Mouse (Mus musculus) hindbrain, postnatal 0 days (tissue): ENCODE measurements around the gene Rab30. TPM values are rescaled to one million over a fixed set of nuclear protein-coding genes. Genes with fewer than 3 reads are reported as not detected.
"Not testable (repeated sequence)": the region's sequence is repeated elsewhere in the genome, so short reads cannot be mapped to it uniquely, and the experiment has no call there.

Experiments used
- ATAC-seq: fragments of 200-750 bp; cut with Nextera tagmentation; 2 replicates; pipeline ENCODE4 v1.8.0; 2017; ENCODE audit warnings: mild to moderate bottlenecking, moderate TSS enrichment, moderate library complexity
- DNase-seq: peaks from one replicate; pipeline ENCODE4 v3.0.0-alpha.2; 2015; ENCODE audit warnings: low spot score
- H3K27ac ChIP-seq: fragments of 300-500 bp; sonication (generic); 2 replicates; pipeline ENCODE4 v1.5.1; 2014; ENCODE audit warnings: mild to moderate bottlenecking
- H3K27me3 ChIP-seq: fragments of 300-500 bp; sonication (generic); 2 replicates; pipeline ENCODE4 v1.6.1; 2014; ENCODE audit warnings: low read length, mixed read lengths; ENCODE audit not compliant: insufficient read depth
- H3K36me3 ChIP-seq: fragments of 300-500 bp; sonication (generic); 2 replicates; pipeline ENCODE4 v1.6.1; 2014; ENCODE audit warnings: low read length, mixed read lengths; ENCODE audit not compliant: insufficient read depth
- H3K4me1 ChIP-seq: fragments of 300-500 bp; sonication (generic); 2 replicates; pipeline ENCODE4 v1.6.1; 2014; ENCODE audit warnings: antibody characterized with exemption, low read length, mixed read lengths; ENCODE audit not compliant: insufficient read depth
- H3K4me2 ChIP-seq: fragments of 300-500 bp; sonication (generic); 2 replicates; pipeline ENCODE4 v1.6.1; 2014; ENCODE audit warnings: low read depth, mild to moderate bottlenecking, low read length, moderate library complexity, mixed read lengths
- H3K4me3 ChIP-seq: fragments of 300-500 bp; sonication (generic); 2 replicates; pipeline ENCODE4 v1.5.1; 2014; ENCODE audit warnings: low read length
- H3K9ac ChIP-seq: fragments of 300-500 bp; sonication (generic); replicated peaks from 2 replicates; pipeline ENCODE4 v1.6.1; 2014; ENCODE audit warnings: mild to moderate bottlenecking, low read length, moderate library complexity, mixed read lengths
- H3K9me3 ChIP-seq: fragments of 300-500 bp; sonication (generic); 2 replicates; pipeline ENCODE4 v1.6.1; 2016; ENCODE audit warnings: low read length, mixed read lengths
- CTCF ChIP-seq: IDR thresholded peaks from 2 replicates; pipeline ENCODE4 v1.5.1; 2016; ENCODE audit warnings: antibody characterized with exemption, control low read depth, low read depth
- WGBS: fragments of 180-500 bp; shearing (Covaris S2); extraction: QIAGEN DNeasy Blood & Tissue Kit; methylation state at CpG from one replicate; pipeline ENCODE4 v1.1.7; 2014; 5-methylcytosine and 5-hydroxymethylcytosine counted together
- polyA plus RNA-seq: library from polyadenylated mRNA; unstranded; fragments of >200 nt; fragmentation: Nextera tagmentation; extraction: Ambion mirVana; gene quantifications from 2 replicates; pipeline ENCODE4 v1.2.1, GENCODE M21; 2015
- total RNA-seq: library from RNA; depleted of rRNA; stranded (reverse); fragments of >200 nt; gene quantifications from 2 replicates; pipeline ENCODE4 v1.2.3, GENCODE M21; 2014

The Rab30 gene
- total and polyA plus RNA-seq, 2 experiments from 2014 or later: 21.8 to 33.2 TPM

GRCm38 (mm10) chr7:92766096-92767090 is 25.0 kb downstream of the Rab30 start:
- H3K4me3 ChIP-seq: no peak overlapping the region
- no peak for ATAC-seq
- H3K9ac ChIP-seq: no peak overlapping the region
- WGBS: 55% methylated on average over 9 of the region's 9 CpGs
- H3K9me3 ChIP-seq: no peaks in the 10 kb centered on the region
- H3K27me3 ChIP-seq: no peaks in the 10 kb centered on the region
- no peak for TF ChIP-seq CTCF
- no peak overlapping the region for H3K27ac ChIP-seq
- no peak overlapping the region for H3K4me2 ChIP-seq
- no peaks in the 10 kb centered on the region for H3K36me3 ChIP-seq
- no peak for DNase-seq
- no peaks in the 10 kb centered on the region for H3K4me1 ChIP-seq

DNA sequence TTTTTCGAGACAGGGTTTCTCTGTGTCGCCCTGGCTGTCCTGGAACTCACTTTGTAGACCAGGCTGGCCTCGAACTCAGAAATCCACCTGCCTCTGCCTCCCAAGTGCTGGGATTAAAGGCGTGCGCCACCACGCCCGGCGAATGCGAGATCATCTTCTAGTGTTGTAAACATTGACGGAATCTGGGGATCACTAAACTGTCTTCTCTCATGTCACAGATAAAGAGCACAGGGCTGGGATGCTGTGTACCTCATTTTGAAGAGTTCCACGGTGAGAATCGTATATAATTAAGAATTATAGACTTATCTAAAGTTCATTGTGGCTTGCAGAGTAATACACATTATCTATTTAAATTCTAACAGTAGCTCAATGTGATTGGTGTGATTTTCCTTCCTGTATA is 26.7 kb downstream of the Rab30 start:
- not testable (repeated sequence) for DNase-seq, ATAC-seq, H3K27me3 ChIP-seq, H3K9me3 ChIP-seq, H3K4me2 ChIP-seq, H3K9ac ChIP-seq, H3K4me1 ChIP-seq, H3K4me3 ChIP-seq, H3K27ac ChIP-seq, H3K36me3 ChIP-seq
- 95% methylated on average over 12 of the region's 12 CpGs for WGBS

GRCm38 (mm10) chr7:92768859-92769258 is 27.5 kb downstream of the Rab30 start:
- no peak overlapping the region for H3K27ac ChIP-seq
- no peak overlapping the region for H3K4me2 ChIP-seq
- DNase-seq (no peak), ATAC-seq (no peak)
- no peak for TF ChIP-seq CTCF
- H3K36me3 ChIP-seq: no peaks in the 10 kb centered on the region
- no peak overlapping the region for H3K4me3 ChIP-seq
- no peaks in the 10 kb centered on the region for H3K4me1 ChIP-seq
- WGBS: 72% methylated on average over 7 of the region's 7 CpGs
- H3K9me3 ChIP-seq: no peaks in the 10 kb centered on the region
- no peak overlapping the region for H3K9ac ChIP-seq
- no peaks in the 10 kb centered on the region for H3K27me3 ChIP-seq

- no peaks in the 10 kb centered on the region for H3K9me3 ChIP-seq
- no peak overlapping the region for H3K4me3 ChIP-seq
- H3K36me3 ChIP-seq: no peaks in the 10 kb centered on the region
- ATAC-seq (no peak), DNase-seq (no peak)
- H3K9ac ChIP-seq: no peak overlapping the region
- H3K4me2 ChIP-seq: no peak overlapping the region
- H3K27me3 ChIP-seq: no peaks in the 10 kb centered on the region
- 91% methylated on average over 3 of the region's 3 CpGs for WGBS
- no peak overlapping the region for H3K27ac ChIP-seq
- no peak for TF ChIP-seq CTCF
- H3K4me1 ChIP-seq: peaks cover 11% of the 10 kb centered on the region; the same call in 1 of the 2 replicates
These were observed 31.6 kb downstream of the Rab30 start for GRCm38 (mm10) chr7:92773006-92773405.

GRCm38 (mm10) chr7:92773596-92773995 is 32.2 kb downstream of the Rab30 start:
- Histone ChIP-seq H3K9me3 (no peaks in the 10 kb centered on the region), H3K4me2 (no peak overlapping the region), H3K36me3 (no peaks in the 10 kb centered on the region), H3K9ac (no peak overlapping the region), H3K27me3 (no peaks in the 10 kb centered on the region), H3K4me1 (peaks cover 11% of the 10 kb centered on the region; the same call in 1 of the 2 replicates), H3K27ac (no peak overlapping the region), H3K4me3 (no peak overlapping the region)
- TF ChIP-seq CTCF: no peak
- ATAC-seq (no peak), DNase-seq (no peak)
- 92% methylated on average over 3 of the region's 3 CpGs for WGBS

DNA sequence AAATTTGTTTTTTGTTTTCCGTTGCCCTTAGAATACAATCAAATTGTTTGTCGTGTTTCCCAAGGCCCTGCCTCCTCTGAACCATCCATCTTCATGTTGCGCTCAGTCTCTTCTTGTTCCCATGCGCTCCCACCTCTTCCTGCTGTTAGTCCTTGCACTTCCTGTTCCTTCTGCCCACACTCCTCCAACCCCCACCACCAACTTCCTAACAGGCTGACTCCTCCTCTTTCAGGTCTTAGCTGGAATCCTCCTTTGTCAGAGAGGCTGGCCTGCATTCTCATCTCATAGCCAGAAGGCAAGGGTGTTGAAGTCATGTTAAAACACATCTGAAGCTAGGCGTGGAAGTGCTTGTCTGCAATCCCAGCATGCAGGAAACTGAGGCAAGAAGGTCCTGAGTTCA is 33.3 kb downstream of the Rab30 start:
- no peaks in the 10 kb centered on the region for H3K36me3 ChIP-seq
- no peak overlapping the region for H3K4me2 ChIP-seq
- H3K27me3 ChIP-seq: no peaks in the 10 kb centered on the region
- H3K27ac ChIP-seq: no peak overlapping the region
- no peak for TF ChIP-seq CTCF
- H3K4me1 ChIP-seq: peaks cover 11% of the 10 kb centered on the region; the same call in 1 of the 2 replicates
- DNase-seq (no peak), ATAC-seq (no peak)
- H3K9ac ChIP-seq: no peak overlapping the region
- WGBS: 87% methylated on average over 5 of the region's 5 CpGs
- no peaks in the 10 kb centered on the region for H3K9me3 ChIP-seq
- no peak overlapping the region for H3K4me3 ChIP-seq

DNA sequence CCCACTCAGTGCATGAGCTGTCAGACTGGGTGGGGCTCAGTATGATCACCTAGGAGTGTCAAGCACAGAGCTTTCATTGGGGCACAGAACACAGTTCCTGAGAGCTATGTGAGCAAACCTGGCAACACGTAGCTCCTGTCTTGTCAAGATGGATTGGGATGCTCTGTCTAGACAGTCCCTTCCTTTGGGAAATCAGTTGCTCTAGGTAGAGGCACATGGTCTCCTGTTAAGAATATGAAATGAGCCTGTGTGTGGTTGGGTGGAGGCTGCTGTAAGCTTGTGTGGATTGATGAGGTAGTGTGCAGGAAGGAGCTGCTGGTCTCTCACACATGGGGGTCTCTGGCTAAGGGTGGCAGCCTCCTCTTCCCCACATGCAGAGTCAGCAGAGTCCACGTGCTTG is 34.3 kb downstream of the Rab30 start:
- Histone ChIP-seq H3K4me3 (no peak overlapping the region), H3K9ac (no peak overlapping the region), H3K4me1 (peaks cover 11% of the 10 kb centered on the region; the same call in 1 of the 2 replicates), H3K27ac (peak overlapping the region; percentile 85; the same call in 1 of the 2 replicates), H3K4me2 (no peak overlapping the region), H3K9me3 (no peaks in the 10 kb centered on the region), H3K36me3 (no peaks in the 10 kb centered on the region), H3K27me3 (no peaks in the 10 kb centered on the region)
- 43% methylated on average over 2 of the region's 2 CpGs for WGBS
- TF ChIP-seq CTCF: no peak
- DNase-seq (no peak), ATAC-seq (peak; percentile 38)
